Mouse (Mus musculus) T-helper 1 cell (primary cell): ENCODE data around the gene Ppdpf.
"Not testable (repeated sequence)": the region's sequence is repeated elsewhere in the genome, so short reads cannot be mapped to it uniquely, and the experiment has no call there.

Experiments
- in situ Hi-C: fragments of 300-600 bp; cut with MboI, MseI; formaldehyde crosslinking; loops from one replicate; pipeline ENCODE4 v1.15.1; 2025; ENCODE audit warnings: high pct_unique_total_duplicates

The Ppdpf gene

GRCm38 (mm10) chr2:181159091-181159514, 27.9 kb upstream of the Ppdpf start:
- in situ Hi-C loops: no loop called here

GRCm38 (mm10) chr2:181159771-181160170, 27.3 kb upstream of the Ppdpf start:
- in situ Hi-C loops: no loop called here

- in situ Hi-C loops: no loop called here
These were observed 26.2 kb upstream of the Ppdpf start for GRCm38 (mm10) chr2:181160821-181161220.

GRCm38 (mm10) chr2:181166469-181166868, 20.6 kb upstream of the Ppdpf start:
- in situ Hi-C loops: no loop called here

GRCm38 (mm10) chr2:181174646-181175045, 12.4 kb upstream of the Ppdpf start:
- in situ Hi-C loops: no loop called here

GRCm38 (mm10) chr2:181178015-181178414, 9.0 kb upstream of the Ppdpf start:
- in situ Hi-C loops: no loop called here

- in situ Hi-C loops: no loop called here
These were observed 8.6 kb upstream of the Ppdpf start for GRCm38 (mm10) chr2:181178471-181178870.

- in situ Hi-C loops: no loop called here
These were observed 6.1 kb upstream of the Ppdpf start for GRCm38 (mm10) chr2:181180898-181181297.

- in situ Hi-C loops: no loop called here
These were observed 412 bp upstream of the Ppdpf start for GRCm38 (mm10) chr2:181186635-181187034.

- in situ Hi-C loops: no loop called here
These were observed 1.6 kb downstream of the Ppdpf start for GRCm38 (mm10) chr2:181188681-181189080.

- in situ Hi-C loops: no loop called here
These were observed 2.3 kb downstream of the Ppdpf start for GRCm38 (mm10) chr2:181189321-181189720.

- in situ Hi-C loops: not testable (repeated sequence)
These were observed 4.3 kb downstream of the Ppdpf start for GRCm38 (mm10) chr2:181191385-181191784.

- in situ Hi-C loops: no loop called here
These were observed 4.9 kb downstream of the Ppdpf start for GRCm38 (mm10) chr2:181191936-181192335.

GRCm38 (mm10) chr2:181193044-181193443, 6.0 kb downstream of the Ppdpf start:
- in situ Hi-C loops: no loop called here

- in situ Hi-C loops: no loop called here
These were observed 9.7 kb downstream of the Ppdpf start for GRCm38 (mm10) chr2:181196628-181197300.

- in situ Hi-C loops: no loop called here
These were observed 14.6 kb downstream of the Ppdpf start for GRCm38 (mm10) chr2:181201606-181202005.

GRCm38 (mm10) chr2:181202422-181202821, 15.4 kb downstream of the Ppdpf start, which contains the start of gene Ptk6:
Gene Ptk6 (minus strand): TSS chr2:181202789.
- in situ Hi-C loops: no loop called here

- in situ Hi-C loops: no loop called here
These were observed 15.8 kb downstream of the Ppdpf start for GRCm38 (mm10) chr2:181202886-181203285.

GRCm38 (mm10) chr2:181205678-181206077, 18.6 kb downstream of the Ppdpf start:
- in situ Hi-C loops: no loop called here

- in situ Hi-C loops: no loop called here
These were observed 19.1 kb downstream of the Ppdpf start for GRCm38 (mm10) chr2:181206118-181206517.

GRCm38 (mm10) chr2:181212389-181213020, 25.5 kb downstream of the Ppdpf start:
- in situ Hi-C loops: no loop called here

- in situ Hi-C loops: no loop called here
These were observed 26.0 kb downstream of the Ppdpf start, which contains the start of gene Srms for GRCm38 (mm10) chr2:181213021-181213445. Gene Srms (minus strand): TSS chr2:181213185.

GRCm38 (mm10) chr2:181216037-181216436, 29.0 kb downstream of the Ppdpf start:
- in situ Hi-C loops: no loop called here
